Mouse (Mus musculus) neutrophil, adult 65 days (primary cell): ENCODE data around the gene Olfr655. TPM values are rescaled to one million over a fixed set of nuclear protein-coding genes. Genes with fewer than 3 reads are reported as not detected.

Experiments used
- total RNA-seq: library from RNA; stranded (reverse); gene quantifications from 2 replicates; pipeline ENCODE4 v1.2.4, GENCODE M21; 2023

The Olfr655 gene
- 0.73 TPM in 1 of 2 replicates, not detected in the other for total RNA-seq

GRCm38 (mm10) chr7:104601679-104602078 lies at the start of gene Olfr655:
TSS of gene Olfr655 (minus strand) at chr7:104601779.

GRCm38 (mm10) chr7:104646841-104647482 lies 45.4 kb upstream of the Olfr655 start, which contains the start of gene Olfr658:
TSS of gene Olfr658 (minus strand) at chr7:104647305.

DNA sequence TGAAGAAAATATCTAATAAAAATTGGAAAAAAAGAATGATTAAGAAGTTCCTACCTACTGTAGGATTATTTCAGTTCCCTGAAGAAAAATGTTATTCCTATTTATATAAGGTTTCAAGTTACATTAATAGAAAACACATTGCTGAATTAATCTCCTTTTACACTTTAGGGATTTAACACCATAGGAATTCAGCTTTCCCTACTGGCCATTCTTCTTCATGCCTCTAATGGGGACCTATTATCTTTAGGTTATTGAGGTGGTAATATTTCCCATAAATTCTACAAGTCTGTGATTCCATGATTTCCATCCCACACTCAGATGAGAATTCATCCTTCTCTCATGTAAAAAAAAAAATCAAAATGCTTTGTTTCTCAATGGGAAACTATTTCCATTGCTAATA lies 22.9 kb upstream of the Olfr655 start, which contains the start of gene Olfr657:
Gene Olfr657, plus strand, starts transcription at position 301 of the 400 bp plus-strand sequence.

DNA sequence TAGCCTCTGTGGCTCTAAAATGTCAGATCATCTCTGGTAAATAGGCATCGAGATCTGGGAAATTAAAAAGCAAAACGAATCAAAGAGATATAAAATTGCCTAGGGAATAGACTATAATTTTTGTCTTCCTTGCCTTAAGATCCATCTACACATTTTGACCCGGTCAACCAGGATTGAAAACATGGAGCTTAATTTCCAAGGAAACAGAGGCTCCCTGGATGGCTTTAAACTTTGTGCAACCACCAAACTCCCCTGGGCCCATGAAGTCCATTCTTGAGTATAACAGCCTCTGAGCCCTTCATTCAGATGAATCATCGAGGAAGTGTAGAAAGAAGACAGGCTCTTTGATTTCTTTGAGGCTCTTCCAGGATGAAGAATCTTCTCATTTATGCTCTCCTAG lies 12.1 kb upstream of the Olfr655 start, which contains the start of gene Olfr656:
Gene Olfr656, plus strand, starts transcription at position 301 of the 400 bp plus-strand sequence.

DNA sequence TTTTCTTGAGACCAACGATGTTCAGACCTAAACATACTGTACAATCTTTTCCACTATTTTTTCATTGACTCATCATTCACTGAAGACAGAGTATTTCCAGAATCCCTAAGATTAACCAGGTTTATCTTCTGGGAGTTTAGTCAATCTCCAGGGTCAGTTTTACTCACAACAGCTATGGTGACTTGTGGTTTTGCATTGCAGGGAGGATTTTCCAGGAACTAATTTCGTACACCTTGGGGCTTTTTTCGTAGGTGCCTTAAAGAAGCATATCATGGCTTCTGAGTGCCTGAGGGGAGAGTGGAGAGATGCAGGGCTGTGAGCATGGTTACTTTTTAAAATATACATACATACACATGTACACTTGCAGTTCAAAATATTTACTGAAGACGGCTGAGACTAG lies 14.9 kb downstream of the Olfr655 start, which contains the start of gene Olfr654:
Gene Olfr654, plus strand, starts transcription at position 301 of the 400 bp plus-strand sequence.

GRCm38 (mm10) chr7:104577014-104577413 lies 24.6 kb downstream of the Olfr655 start, which contains the start of gene Olfr653:
TSS of gene Olfr653 (plus strand) at chr7:104577314.

GRCm38 (mm10) chr7:104560601-104561000 lies 41.0 kb downstream of the Olfr655 start, which contains the start of gene Olfr652:
TSS of gene Olfr652 (plus strand) at chr7:104560901.

GRCm38 (mm10) chr7:104549833-104550232 lies 51.7 kb downstream of the Olfr655 start, which contains the start of gene Olfr651:
TSS of gene Olfr651 (plus strand) at chr7:104550133.

Other genes with a start within 250 kb of the Olfr655 start
- 25.2 and 27.9 TPM in 2 replicates for gene Trim12c, start 248.4 kb downstream of the Olfr655 start, total RNA-seq
- gene Trim30b, start 231.9 kb downstream of the Olfr655 start, total RNA-seq: 62.0 and 62.1 TPM in 2 replicates
- gene Trim30c, start 200.9 kb downstream of the Olfr655 start, total RNA-seq: 0.39 TPM in 1 of 2 replicates, not detected in the other
- 35.5 and 45.3 TPM in 2 replicates for gene Trim30a, start 136.6 kb downstream of the Olfr655 start, total RNA-seq
- gene Trim30d, start 93.9 kb downstream of the Olfr655 start, total RNA-seq: 9.4 and 10.7 TPM in 2 replicates
- not detected in 2 replicates for gene Olfr651, start 51.6 kb downstream of the Olfr655 start, total RNA-seq
- not detected in 2 replicates for gene Olfr652, start 40.9 kb downstream of the Olfr655 start, total RNA-seq
- gene Olfr653, start 24.5 kb downstream of the Olfr655 start, total RNA-seq: not detected in 2 replicates
- not detected in 2 replicates for gene Olfr654, start 14.8 kb downstream of the Olfr655 start, total RNA-seq
- not detected in 2 replicates for gene Olfr656, start 12.2 kb upstream of the Olfr655 start, total RNA-seq
- gene Olfr657, start 23.0 kb upstream of the Olfr655 start, total RNA-seq: not detected in 2 replicates
- not detected in 2 replicates for gene Olfr658, start 45.5 kb upstream of the Olfr655 start, total RNA-seq
- gene Olfr659, start 65.0 kb upstream of the Olfr655 start, total RNA-seq: not detected in 2 replicates
- gene Olfr661, start 84.7 kb upstream of the Olfr655 start, total RNA-seq: not detected in 2 replicates
- not detected in 2 replicates for gene Usp17le, start 175.7 kb upstream of the Olfr655 start, total RNA-seq
- gene Usp17lb, start 240.8 kb upstream of the Olfr655 start, total RNA-seq: 0.47 and 0.57 TPM in 2 replicates